Mouse (Mus musculus) layer of hippocampus, postnatal 10 days (tissue): Measurements from ENCODE around the gene Gm20388. TPM values are rescaled to one million over a fixed set of nuclear protein-coding genes. Genes with fewer than 3 reads are reported as not detected.

ENCODE experiments used
- DNase-seq, 2 experiments: peaks; one replicate each; pipeline ENCODE4 v3.0.0; 2021; ENCODE audit warnings: low spot score in 2 of 2
- total RNA-seq, 2 experiments: library from RNA; stranded (reverse); gene quantifications; 2 replicates each; pipeline ENCODE4 v1.2.3; 2021

Gm20388 gene
- total RNA-seq, 2 experiments from 2014 or later, result not detected

- no peak for DNase-seq
These were observed 1318.3 kb downstream of the Gm20388 start for GRCm38 (mm10) chr8:121228892-121229291.

GRCm38 (mm10) chr8:121229550-121229949 lies 1318.9 kb downstream of the Gm20388 start:
- no peak for DNase-seq

DNA sequence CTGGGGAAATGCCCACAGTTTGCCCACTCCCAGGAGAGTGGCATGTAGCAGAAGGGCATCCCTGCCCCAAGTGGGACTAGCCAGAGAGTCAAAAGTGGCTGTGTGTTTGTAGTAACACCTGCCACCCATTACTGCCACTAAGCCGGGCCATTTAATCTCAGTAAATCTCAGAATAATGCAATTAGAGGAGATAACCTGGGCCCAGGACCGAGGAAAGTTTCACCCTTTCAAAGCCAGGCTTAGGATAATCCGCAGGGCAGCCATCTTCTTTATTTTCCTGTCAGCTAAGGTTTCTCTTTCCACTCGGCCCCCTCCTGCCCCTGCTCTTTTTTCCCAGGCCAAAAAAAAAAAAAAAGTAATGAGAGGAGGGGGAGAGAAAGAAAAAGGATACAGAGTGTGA lies 1322.6 kb downstream of the Gm20388 start:
- no peak for DNase-seq

DNA sequence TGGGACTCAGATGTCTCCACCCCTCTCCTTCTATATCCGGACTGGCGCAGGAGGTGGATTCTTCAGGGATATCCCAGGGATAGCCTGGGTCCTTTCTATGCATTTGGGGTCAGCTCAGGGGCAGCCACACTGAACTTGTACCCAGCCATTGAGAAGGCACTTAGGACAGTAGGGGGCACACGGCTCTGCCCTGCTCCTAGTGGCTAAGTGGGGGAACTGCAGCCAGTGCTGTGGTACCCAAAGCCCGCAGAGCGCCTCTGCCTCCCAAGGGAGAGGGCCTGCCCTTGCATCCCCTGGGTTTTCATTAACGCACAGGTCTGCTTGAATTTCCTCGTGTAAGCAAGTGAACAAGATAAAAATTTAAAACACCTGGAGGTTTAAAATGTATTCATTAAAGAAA lies 1324.3 kb downstream of the Gm20388 start:
- no peak for DNase-seq

GRCm38 (mm10) chr8:121239640-121240039 lies 1329.0 kb downstream of the Gm20388 start:
- no peak for DNase-seq

DNA sequence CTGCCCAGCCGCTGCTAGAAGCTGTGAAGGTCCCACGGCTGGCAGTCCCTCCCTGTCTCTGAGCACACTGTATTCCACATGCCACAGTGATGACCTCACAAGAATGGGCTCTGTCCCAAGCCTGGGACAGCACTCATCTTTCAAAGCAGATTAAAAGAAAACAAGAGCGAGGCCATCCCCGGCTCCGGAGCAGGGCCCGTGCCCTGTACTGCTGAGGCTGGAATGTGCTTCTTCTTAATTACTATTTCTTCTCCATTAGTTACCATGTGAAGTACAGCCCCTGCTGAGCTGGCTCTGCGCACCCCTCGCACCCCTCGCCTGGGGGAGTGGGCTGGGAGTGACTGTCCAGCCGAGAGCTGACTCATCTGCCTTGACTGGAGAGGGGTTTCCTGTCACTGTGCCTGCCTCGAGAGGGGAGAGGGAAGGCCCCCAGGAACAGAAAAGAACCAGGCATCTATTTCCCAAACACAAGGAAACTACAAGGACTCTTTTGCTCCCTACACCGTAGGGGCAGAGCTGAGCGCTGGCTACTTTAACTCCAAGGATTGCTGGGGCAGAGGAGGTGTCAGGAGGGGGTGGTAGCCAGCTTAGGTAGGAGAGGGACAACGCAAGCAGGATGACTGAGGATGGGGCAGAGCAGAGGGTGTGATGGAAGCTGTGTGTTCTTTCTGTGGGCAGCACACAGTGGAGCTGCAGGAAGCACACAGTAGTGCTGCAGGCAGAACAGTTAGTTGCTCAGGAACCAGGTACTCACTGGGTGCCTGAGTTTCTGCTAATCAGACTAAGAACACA lies 1331.3 kb downstream of the Gm20388 start:
- peak in 1 of 2 experiments; percentile 25 for DNase-seq

DNA sequence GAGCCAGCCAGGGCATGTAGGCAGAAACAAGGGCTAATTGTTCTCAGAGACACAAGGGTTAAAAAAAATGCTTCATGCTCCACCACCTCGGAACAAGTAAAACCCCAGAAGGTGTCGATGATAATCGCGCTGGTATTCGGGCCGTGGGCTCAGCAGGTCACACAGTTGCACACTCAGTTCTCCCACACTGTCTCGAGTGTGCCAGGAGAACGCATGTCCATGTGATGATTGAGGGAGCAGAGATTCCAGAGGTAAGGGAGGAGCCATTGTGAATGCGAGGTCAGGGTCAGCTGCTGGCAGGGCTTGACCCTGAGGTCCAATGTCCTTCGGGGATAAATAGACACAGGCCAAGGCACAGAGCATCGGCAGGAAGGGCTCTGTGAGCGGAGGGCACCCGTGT lies 1332.0 kb downstream of the Gm20388 start:
- no peak for DNase-seq

GRCm38 (mm10) chr8:121248823-121249222 lies 1338.2 kb downstream of the Gm20388 start:
- DNase-seq, result no peak

- no peak for DNase-seq
These were observed 1338.8 kb downstream of the Gm20388 start for GRCm38 (mm10) chr8:121249433-121249832.

DNA sequence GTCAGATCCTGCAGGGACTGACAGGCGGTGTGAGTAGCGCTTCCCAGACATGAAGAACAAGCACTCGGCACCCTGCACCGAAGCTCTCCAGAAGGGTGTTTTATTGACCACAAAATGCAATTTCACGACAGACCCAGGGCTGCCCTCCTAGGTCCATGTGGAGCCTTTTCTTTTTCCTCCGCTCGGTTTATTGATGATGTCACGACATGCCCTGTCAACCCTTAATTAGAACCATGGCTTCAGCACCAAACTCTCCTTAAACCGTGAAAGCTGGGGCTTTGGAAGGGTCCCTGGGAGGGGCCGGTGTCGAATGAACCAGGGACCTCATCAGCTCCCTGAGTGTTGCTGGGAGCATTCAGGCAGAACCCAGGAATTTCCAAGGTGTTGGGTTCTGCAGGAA lies 1340.4 kb downstream of the Gm20388 start:
- no peak for DNase-seq

DNA sequence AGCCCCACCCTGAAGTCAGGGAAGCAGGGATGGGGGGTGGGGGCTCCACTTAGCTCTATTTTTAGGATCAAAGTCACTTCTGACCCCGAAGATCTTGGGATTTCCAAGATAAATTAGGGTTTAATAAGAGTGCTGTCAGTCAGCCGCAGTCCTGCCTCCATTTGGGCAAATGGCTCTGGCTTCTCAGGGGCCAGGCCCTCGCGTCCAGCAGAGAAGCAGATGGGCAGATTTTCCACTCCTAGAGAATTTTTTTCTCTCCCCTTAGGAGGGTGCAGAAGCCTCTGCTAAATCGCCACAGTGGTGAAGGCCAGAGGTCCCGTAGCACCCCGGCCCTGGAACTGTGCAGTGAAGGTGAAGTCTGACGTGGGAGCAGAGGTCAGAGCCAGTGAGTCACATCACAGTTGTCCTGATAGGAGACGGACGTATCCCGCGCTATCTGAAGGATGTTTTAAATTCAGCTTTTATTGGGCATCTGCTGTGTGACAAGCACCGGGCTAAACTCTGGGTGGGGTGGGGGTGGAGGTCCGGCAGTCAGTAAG lies 1345.2 kb downstream of the Gm20388 start:
- no peak for DNase-seq

GRCm38 (mm10) chr8:121258126-121258792 lies 1347.6 kb downstream of the Gm20388 start:
- DNase-seq, result no peak

GRCm38 (mm10) chr8:121262728-121263389 lies 1352.2 kb downstream of the Gm20388 start:
- DNase-seq, result no peak

- no peak for DNase-seq
These were observed 1352.7 kb downstream of the Gm20388 start for GRCm38 (mm10) chr8:121263390-121263775.

DNA sequence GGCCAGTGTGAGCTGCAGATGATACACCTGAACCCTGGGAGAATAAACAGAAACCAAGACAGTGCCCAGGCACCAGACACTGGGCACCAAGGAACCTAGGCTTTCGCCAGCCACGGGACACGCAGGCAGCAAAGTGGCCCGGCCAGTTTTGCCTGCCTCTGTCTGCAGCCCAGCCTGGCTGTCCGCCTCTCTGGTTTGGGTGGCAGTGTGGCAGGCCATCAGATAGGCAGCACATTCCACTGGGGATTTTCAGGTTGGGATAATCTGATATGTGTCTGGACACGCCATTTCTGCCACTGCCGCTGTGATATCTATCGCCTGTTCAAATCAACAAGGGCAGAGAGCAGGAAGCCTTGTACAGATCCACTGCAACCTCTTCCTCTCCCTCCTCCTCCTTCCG lies 1353.6 kb downstream of the Gm20388 start:
- DNase-seq, result no peak

DNA sequence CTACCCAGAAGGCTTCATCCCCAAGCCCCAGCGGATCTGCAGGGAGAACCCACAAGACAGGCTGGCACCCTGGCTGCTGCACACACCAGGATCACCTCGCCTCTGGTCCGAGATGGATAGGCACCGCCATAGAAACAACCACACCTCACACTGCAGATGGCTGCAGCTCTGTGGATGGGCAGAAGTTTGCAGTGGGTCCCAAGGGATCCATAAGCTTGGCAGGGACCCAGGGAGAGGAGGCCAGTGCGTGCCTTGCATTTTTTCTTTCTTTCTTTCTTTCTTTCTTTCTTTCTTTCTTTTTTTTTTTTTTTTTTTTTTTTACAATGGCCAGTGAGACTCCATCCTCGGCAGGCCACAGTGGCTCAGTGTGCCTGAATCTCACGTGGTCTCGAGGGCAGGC lies 1360.9 kb downstream of the Gm20388 start:
- no peak for DNase-seq

- DNase-seq, result peak; percentile 43 to 49
These were observed 1362.6 kb downstream of the Gm20388 start for GRCm38 (mm10) chr8:121273195-121273594.

DNA sequence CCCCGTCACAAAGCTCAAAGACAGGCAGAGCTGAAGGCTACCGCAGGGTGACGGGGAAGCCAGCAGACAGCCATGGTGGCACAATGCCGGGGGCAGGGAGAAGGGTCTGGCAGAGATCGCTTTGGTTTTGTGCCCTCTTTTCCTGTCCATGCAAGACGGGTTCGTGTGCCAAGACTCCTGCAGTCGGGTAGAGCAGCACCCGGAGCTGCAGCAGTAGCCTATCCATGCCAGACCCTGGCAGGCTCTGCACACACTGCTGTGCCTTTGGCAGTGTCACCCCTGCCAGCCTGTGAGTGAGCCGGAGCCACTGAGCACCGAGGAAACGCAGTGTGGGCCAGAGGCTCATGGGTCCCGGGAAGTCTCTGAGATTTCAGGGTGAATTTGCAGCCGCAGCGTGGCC lies 1363.0 kb downstream of the Gm20388 start:
- peak; percentile 75 to 78 for DNase-seq

GRCm38 (mm10) chr8:121280414-121280813 lies 1369.8 kb downstream of the Gm20388 start:
- DNase-seq, result no peak

GRCm38 (mm10) chr8:121289346-121289745 lies 1378.7 kb downstream of the Gm20388 start:
- DNase-seq, result no peak

GRCm38 (mm10) chr8:121290547-121290946 lies 1379.9 kb downstream of the Gm20388 start:
- DNase-seq, result no peak

DNA sequence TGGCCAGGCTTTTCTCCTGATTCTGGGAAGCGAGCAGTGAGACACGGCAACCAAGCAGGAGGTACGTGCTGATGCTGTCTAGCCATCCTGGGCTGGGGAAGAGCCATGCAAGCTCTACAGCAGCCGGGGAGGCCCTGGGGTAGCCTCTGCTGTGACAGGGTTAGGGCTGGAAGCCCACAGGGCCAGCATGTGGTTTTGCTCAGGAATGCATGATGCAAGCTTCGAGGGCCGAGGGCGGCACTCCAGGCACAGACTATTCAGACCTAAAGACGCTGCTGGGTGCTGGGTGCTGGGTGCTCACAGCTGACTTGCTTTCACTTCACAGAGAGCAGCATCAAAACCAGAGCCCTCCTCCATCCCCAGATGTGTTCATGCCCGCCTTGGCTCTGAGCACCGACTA lies 1382.8 kb downstream of the Gm20388 start:
- no peak for DNase-seq
